Mouse (Mus musculus): Measurements from ENCODE around the gene Abcc4. TPM values are rescaled to one million over a fixed set of nuclear protein-coding genes. Genes with fewer than 3 reads are reported as not detected.
"Not testable (repeated sequence)": the region's sequence is repeated elsewhere in the genome, so short reads cannot be mapped to it uniquely, and the experiment has no call there.

The Abcc4 gene
- total RNA-seq, 2 experiments from 2014 or later, result 8.3 to 10.5 TPM

DNA sequence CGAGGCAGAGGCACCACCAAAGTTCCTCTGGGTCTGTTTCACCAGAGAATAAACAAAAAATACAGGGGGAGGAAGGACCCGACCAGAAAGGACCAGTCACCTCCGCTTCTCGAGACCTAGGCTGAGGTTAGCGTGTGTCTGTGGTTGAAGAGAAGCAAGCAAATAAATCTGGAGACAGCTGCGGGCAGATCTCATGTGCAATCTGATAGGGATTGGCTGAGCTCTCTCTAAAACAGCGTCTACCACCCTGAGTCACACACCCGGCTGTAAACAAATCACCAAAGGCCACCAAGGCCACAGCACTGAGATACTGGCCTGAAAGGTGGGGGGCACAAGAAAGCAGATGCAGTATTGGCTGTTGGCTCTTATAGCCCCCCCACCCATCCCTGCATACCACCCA is 24.9 kb downstream of the Abcc4 start:
- DNase-seq, result no peak

DNA sequence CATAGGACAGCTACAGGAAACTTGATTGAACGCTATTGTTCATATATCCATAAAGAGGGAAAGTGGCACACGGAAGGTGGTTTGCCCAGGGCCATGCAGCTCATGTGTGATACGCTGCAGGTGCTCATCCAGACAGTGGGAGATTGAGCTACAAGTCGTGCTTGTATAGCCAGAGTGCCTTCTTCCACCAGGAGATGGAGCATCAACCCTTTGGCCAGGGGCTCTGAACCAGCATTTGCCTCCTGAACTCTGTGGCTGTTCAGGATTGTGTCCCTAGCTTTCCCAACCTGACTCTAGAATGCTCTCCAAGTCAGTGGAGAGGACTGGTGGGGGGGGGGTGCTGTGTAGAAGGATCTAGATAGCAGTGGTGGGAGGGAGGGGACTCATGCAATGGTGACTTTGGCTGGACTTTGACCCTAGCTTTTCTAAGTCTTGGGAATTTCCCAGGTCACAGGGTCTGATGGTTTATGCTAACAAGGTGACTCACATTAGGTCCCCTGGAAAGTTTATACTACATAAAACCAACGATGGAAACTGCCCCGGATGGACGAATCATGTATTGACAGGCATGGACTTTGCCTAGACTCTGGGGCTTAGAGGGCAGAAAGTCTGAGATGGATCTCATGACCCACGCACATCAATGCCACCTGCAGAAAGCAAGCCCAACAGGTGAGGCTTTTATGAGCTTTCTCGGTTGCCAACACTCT is 27.6 kb downstream of the Abcc4 start:
- no peak for DNase-seq

DNA sequence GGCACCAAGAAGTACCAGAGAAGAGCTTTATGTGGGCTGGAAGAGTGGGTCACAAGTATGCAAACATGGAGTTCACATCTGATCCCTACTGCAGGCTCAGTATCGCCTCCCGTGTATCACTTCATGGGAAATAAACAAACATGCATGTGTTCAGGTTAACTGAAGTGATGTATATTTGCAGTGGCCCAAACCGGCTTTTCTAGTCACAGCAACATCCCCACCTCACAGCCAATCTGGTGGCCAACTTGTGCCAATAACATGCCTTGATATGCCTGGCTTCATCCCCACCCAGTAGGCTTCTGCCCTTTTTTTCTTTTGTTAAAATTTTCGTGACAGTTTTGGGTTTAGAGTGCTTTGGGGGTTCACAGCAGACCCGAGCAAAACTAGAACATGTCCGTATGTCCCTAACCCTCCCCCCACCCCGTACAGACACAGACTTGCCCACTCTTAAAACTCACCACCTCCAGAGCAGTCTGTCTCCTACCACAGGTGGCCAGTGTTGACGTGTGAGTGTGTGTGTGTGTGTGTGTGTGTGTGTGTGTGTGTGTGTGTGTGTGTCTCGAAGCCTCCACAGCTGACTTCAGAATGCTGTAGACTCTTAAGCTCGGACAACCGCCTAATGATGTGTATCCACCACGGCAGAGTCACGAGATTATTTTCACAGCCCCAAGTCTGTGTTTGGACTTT is 29.6 kb downstream of the Abcc4 start:
- no peak for DNase-seq

DNA sequence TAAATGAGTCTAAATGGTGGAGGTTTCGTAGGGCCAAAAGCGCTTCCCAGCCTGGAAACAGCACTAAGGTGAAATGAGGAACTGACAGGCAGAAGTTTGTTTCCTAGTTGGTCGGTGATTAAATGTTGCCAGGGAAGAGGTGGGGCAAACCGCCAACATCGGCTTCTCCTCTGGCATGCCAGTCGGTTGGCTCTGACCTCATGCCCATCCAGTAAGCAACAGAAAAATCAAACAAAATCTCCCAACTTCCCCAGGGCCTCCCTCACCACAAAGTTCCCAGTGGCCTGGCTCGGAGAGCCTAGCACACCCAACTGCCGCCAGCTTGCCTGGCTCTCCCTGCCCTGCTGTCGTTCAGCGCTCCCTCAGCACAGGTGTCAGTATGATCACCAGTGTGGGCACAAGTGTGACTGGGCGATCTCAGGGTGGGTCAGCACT is 31.3 kb downstream of the Abcc4 start:
- peak; percentile 69 to 71 for DNase-seq

DNA sequence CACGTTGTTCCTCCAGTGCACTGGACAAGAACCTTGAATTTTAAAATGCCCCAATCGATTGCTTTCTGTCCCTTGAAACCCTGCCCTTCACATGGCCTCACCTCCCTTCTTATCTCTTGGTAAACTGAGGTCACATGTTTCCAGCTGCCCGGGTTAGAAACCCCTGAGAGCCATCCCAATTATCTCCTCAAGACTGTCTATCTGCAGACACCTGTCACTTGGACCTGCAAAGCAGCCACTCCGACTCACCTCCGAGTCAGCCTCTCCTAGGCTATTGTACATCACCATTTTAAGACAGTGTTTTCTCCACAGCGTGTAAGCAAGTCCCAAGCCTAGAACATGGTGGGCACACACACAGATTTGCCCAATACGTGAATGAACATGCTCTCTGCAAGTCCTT is 31.8 kb downstream of the Abcc4 start:
- DNase-seq, result no peak

DNA sequence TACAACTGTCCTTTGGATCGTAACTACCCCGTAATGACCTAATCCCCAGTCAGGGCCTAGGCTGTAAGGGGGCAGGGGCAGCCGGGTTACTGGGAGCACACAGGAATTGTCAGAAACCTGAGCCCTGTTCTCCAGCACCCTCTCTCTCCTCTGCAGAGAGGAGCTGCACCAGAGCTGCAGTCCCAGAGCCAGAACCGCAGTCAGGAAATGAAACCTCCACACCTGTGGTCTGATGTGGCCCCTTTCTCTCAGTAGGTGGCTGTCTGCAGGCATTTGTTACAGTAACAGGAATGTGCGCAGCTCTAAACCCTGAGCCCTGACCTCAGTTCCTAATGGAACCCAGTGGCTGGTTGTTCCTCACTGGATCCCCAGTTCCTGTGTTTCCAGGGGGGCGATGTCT is 32.5 kb downstream of the Abcc4 start:
- no peak for DNase-seq

DNA sequence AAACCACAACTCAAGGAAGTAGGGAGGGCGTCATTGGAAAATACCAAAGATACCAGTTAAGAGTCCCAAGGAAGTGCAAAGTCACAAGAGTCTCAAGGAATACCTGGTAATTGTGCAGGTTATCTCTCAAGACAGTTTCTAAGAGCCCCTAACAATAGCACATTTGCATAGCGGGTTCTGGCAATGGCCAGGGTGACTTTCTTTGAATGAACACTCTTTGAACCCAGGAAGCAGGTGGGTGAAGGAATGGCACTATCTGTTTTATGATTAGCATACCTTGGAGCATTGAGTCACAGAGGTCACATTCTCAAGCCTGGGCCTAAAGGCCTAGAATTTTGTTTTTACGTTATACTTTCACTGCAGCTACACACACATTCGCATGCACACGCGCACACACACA is 33.1 kb downstream of the Abcc4 start:
- DNase-seq, result not testable (repeated sequence)

DNA sequence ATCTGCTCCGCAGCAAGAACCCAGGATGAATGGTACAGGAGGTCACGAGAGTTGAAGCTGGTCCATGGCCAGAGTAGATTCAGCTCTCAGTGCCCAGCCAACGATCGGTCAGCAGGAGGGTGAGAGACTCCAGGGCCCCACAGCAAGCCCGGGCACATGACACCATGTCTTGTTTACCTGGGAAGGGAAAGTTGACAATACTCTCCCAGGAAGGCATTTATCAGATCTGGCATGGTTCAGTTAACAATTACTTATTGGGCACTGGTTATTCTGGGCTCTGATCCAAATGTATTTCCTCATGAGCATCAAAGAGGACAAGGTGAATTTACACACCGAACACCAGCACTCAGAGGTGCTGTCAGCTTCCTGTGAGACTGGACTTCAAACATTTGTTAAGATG is 38.5 kb downstream of the Abcc4 start:
- peak; percentile 69 for DNase-seq

DNA sequence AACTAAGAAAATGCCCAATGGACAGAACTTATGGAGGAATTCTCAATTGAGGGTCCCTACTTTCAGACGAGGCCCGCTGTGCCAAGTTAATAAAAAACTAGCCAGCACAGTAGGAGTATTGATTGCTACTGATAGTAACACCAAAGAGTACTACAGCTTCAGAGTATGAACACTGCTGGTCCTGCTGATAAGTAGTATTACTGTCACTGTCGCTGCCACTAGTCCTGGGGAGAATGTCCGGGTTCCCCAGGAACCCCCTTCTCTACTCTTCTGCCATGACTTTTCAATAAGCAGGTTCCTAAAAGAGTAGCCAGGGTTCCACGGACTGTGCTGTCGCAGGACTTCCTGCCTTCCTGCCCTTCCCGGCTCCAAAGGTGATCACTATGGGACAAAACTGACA is 41.4 kb downstream of the Abcc4 start:
- DNase-seq, result no peak

DNA sequence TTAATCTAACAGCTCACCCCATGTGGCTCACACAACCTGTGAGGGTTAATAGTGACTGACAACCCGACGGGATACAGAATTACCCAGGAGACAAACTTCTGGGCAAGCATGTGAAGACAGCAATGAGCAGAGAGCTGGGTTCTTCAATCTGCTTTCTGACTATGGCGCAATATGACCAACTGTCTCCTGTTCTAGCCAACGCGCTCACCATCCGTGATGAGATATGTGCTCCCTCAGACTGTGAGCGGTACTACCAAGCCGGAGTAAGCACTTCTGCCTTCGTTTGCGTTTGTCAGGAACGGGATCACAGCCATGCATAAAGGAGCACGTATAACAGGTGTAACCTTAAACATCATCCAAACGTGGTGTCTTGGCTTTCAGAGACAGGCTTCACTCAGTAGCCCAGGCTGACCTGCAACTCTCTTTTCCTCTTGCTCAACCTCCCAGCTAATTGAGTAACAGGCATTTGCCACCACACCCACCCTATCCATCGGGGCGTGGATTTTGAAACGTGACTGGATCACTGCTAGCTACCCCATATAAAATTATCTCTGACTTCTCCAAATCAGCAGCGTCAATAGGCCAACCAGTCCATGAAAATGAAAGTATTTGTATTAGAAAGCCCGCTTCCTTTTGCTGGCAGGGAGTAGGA is 43.3 kb downstream of the Abcc4 start:
- peak in 1 of 2 experiments; percentile 12 for DNase-seq

DNA sequence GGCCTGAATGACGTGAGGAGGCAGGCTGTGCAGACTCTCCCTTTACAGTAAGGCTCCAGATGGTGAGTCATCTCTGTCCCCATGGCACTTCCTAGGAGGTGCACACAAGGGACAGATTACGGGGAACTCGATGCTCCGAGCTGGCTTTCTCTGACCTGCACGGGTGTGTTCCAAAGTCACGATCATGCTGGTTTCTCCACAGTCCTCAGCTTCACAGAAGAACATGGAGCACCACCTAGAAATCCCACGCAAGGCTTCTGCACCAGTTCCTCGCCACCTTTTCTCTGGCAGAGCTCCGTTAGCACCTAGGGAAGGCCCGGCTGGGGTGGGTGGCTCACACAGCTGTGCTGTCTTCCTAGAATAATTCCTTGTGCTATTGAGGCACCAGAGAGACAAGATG is 43.9 kb downstream of the Abcc4 start:
- DNase-seq, result no peak

DNA sequence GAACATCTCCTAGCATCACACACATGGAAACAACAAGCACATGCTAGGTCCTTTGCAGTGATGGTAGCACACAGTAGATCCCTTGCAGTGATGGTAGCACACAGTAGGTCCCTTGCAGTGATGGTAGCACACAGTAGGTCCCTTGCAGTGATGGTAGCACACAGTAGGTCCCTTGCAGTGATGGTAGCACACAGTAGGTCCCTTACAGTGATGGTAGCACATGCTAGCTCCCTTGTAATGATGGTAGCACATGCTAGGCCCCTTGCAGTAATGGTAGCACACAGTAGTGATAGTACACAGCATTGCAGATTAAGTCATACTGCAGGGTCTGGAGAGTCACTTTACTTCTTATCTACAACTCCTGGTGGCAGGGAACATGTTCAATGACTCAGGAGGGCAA is 46.8 kb downstream of the Abcc4 start:
- DNase-seq, result no peak

DNA sequence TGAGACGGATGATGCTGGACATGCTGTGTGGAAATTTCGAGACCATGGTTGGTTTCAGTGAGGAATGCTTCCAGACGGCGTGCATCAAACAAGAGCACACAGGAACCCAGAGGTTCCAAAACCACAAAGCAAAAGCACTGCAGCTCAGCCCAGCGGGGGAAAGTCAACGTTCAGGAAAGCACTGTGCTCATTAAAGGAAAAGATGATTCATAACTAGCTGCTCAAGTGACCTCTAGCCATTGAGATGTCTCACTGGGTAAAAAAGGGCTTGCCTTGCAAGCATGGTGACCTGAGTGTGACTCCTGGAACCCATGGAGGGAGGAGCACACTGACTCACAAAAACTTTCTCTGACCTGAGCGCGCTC is 47.7 kb downstream of the Abcc4 start:
- DNase-seq, result no peak

DNA sequence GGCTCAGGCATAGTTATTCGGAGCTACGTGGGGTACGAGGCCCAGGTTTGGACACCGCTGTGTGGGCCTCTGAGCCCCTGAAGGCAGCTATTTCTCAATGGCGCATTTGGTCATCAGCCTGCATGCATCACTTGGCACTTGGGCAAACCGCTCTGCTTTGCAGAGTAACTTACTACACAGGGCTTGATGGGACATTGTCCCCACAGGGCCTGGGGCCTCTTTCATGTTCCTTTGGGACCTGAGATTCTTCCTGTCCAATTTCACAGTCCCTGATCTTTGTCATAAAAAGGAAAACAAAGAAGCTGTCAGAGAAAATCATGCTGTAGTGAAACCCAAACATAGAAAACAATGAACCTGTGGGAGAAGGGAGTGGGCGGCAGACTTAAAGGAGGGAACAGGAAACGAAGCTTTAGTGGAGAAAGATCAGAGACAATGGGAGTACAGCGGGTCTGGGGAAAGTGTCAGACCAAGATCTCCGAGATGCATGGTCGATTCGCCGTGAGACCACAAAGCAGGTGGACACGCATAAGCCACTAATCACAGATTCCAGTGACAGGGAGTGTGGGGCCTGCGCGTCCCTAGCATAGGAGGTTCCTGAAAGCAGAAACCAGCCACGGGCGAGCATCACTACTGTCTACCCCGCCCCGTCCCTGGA is 48.2 kb downstream of the Abcc4 start:
- no peak for DNase-seq

DNA sequence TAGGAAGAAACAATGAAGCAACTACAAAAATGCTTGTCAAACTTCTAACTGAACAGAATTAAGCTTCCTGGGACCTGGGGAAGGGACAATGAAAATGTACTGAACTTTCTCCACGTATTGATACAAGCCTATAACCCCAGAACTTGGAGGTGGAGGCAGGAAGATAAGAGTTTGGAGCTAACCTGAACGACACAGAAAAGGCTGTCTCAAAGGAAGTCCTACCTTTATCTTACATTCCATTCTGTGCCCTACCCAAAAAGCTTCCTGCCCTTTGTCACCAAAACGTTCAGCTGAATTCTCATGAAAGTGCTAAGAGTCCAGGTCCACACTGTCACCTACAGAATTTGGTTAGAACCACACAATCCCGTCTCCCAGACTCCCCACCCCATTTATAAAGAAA is 48.8 kb downstream of the Abcc4 start:
- DNase-seq, result no peak

DNA sequence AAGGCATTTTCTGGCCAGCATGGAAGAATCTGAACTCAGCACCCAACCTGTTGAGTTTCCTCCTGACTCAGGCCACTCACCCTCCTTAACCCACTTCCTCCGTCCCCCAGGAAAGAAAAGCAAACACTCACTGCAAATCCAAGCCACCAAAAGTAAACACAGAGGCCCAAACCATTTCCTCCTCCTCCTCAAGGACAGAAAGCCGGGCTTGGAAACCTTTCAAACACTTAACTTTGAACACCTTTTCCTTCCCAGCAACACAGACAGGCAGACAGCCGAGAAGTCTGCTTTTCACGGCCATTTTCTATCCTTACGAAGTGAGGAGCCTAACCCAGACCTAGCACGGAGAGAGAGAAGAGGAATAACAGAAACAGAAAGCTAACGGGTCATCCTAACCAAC is 50.0 kb downstream of the Abcc4 start:
- no peak for DNase-seq

DNA sequence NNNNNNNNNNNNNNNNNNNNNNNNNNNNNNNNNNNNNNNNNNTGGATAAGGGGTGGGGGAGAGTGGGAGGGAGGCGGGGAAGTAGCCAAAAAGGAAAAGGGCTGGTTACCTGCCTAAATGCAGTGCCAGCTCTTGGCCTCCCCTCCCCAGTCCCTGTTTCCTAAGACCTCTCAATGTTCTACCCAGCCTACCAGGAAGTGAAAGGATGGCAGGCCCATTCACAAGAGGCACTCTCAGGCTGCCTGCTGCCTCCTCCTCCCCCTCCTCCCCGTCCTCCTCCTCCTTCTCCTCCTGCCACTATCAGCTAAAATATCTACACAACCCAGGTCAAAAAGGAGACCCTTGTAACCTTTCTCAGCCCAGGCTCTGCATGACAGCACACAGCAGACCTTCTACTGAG is 51.1 kb downstream of the Abcc4 start:
- no peak for DNase-seq

DNA sequence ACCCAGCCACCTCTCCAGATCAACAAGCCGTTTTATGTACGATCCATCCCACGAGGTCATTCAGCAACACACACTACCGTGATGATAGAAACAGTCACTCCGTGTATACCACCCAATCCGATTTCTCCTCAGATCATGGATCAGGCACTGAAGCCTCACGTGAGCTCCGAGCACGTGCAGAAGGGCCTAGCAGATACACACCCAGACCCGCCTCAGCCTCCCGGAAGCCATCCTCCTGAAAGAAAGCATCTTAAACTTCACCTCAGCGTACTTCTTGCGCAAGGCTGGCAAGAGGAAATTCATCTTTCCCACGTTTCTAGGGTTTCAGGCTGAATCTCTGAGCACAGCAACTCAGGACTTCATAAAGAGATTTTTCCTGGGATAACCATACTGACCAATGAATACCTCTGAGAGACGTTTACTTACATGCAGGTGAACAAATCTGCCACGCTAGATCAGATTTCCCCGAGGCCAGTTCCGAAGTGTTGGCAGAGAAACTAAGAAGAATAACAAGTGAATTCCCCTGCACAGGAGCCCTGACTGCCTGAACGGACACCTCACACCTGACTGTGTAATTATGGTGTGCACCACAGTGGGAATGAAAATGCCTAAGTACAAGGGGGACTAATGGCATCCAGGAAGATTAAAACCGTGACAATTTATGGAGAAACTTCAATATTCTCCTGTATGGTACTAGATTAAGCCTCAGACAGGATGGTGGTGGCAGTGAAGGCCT is 54.1 kb downstream of the Abcc4 start:
- DNase-seq, result no peak

DNA sequence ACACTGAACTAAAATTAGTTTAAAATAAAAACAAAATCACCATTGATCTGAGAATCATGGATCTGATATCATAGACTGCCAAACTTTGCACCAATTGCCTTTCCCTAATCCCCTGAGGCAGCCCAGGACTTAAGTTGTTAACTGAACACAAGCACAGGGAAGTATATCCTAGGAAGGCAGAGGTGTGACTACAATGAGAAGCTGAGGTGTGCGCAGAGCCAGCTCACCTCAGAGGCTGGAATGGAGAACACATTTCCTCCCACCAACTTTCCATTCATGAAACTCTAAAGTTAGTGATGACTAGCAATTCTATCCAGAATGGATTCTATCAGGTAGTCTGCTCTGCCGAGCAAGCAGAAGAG is 56.1 kb downstream of the Abcc4 start:
- no peak for DNase-seq

DNA sequence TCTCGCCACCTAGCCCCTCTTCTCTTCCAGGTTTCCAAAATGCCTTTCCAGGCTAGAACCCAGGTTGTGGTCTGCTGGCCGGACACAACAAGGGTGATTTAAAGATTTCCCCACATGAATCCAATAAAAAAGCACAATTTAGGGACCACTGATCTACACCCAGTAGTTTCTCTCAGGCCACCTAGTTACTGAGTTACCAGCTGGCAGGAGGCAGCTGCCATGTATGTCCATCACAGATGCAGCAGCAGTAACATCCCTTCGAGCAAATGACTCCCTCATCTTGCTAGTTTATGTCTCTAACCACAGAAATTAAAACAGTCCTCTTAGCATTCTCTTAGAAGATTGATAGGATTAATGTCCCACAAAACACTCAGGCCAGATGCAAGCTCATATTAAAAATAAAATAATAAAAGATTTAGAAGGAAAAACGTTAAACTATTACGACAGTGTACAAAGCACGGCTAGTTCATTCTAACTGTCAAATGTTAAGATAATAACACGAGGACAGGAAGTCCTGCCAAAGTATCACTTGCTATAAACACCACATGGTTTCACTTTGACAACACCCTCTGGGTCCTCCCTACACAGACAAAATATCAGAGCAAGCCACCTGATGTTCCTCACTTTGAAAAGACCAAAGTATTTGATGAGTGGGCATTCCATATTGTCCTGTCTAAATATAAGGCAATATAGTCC is 56.7 kb downstream of the Abcc4 start:
- DNase-seq, result peak; percentile 61 to 70

DNA sequence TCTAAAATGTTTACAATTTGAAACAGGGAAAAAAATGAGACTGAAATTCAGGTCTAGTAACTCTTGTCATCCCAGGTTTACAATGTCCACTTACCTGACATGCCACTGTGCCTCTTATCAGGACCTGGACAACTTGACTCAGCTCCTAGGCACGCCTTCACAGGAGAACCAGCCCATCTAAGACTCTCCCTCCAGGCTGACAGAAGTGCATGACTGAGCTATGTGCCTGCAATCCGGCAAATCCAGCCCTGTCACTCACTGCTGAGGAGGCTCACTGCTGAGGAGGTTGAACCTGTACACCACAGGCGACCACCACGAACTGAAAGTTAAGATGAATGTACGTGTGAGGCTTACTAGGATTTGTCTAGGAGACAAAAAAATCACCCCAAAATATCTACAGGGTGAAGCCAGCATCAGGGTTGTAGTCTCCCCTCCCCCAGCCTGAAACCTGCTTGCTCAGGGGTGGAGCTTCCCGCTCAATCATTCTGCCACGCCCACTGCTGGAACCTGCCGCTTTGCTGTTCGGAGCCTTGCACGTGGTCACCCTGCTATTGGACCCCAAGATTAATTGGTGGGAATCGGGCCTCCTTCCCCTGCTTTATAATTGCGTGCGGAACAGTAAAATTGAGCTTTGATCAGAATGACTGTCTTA is 63.0 kb downstream of the Abcc4 start:
- not testable (repeated sequence) for DNase-seq

Data from heart, adult 18-20 months (tissue).